Mouse (Mus musculus): ENCODE results near the gene Slc25a30. TPM values are rescaled to one million over a fixed set of nuclear protein-coding genes. Genes with fewer than 3 reads are reported as not detected.

Slc25a30 gene
- polyA plus RNA-seq, 1 experiment: 6.7 TPM

DNA sequence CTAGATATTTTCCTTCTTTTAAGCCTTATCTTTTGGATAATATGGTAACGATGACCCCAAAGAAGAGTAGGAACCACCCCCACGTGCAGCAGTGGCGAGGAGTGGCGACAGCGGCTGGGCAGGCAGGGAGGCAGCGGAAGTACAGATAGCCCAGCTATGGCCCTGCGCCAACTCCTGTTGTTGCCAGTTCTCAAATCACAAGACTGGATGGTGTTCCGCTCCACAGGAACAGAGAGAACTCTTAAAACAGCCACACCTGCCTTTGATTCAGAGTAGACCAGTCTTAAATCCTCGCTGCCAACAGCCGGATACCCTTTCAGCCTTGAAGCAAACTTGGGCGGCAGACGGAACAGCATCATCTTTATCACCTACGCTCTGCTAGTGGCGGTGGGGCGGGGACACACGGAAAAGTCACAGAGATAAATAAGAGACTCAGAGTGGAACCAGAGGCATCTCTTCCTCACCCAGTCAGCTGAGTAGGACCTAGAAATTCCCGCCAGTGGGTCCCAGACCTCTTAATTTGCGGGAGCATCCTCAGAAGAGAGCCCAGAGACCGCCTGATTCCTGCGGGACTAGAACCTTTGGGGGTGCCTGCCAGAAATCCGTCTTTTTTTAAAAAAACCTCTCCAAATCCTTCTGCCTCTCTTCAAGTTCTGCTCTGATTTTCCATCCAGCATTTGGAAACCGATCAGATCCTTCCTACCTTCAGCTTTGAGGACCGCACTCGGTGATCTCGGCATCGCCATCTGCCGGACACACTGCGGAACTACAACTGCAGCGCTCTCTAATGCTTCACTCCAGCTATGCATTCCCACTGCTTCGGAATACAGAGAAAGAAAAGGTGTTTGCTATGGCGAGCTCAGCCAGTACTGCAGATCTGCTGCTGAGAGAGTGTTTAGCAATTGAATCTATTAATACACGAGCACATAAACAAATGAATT, 42.3 kb upstream of the Slc25a30 start:
- H3K27ac ChIP-seq (ENCODE audit: control insufficient read depth, insufficient read depth, low read depth, low read length, poor library complexity): peak overlapping the region; percentile 26
- H3K4me1 ChIP-seq (ENCODE audit: control insufficient read depth, insufficient read depth, low read length): peaks cover 6% of the 10 kb centered on the region; the same call in 1 of the 2 replicates
- 4% methylated on average over 32 of the region's 32 CpGs for WGBS

DNA sequence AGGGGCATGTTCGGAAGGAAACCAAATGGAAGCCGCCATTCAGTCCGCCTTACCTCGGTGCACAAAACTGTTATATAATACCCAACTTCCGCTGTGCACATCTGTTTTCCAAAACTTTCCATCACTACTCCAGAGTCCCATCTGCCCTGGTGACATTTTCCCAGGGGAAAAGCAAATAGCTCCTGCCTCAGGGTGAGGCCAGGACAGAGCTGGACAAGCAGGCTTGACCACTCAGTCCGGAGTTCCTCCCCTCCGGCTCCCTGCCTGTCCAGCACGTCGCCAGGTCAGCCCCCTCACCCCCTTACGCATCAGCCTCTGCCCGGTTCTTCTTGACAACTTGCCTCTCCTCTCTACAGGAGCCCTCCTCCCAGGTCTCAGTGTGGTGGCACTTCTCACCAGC, 41.4 kb upstream of the Slc25a30 start:
- WGBS: 77% methylated on average over 11 of the region's 11 CpGs
- TF ChIP-seq CTCF (IDR thresholded peaks at IDR 0.05; ENCODE audit: control insufficient read depth, insufficient read depth, low read length) (no peak), POLR2A (IDR thresholded peaks at IDR 0.05; ENCODE audit: borderline replicate concordance, control insufficient read depth, low read depth, low read length) (no peak)
- H3K4me3 ChIP-seq (replicated peaks; ENCODE audit: control insufficient read depth, low read depth, low read length): no peak overlapping the region

More for the DNA sequence above, 42.3 kb upstream of the Slc25a30 start:
- TF ChIP-seq CTCF (IDR thresholded peaks at IDR 0.05; ENCODE audit: control insufficient read depth, insufficient read depth, low read length) (peak; percentile 94), POLR2A (IDR thresholded peaks at IDR 0.05; ENCODE audit: borderline replicate concordance, control insufficient read depth, low read depth, low read length) (0 out of 2 replicates have a peak, but pooled peaks have one; percentile 21)
- H3K4me3 ChIP-seq (replicated peaks; ENCODE audit: control insufficient read depth, low read depth, low read length): peak overlapping the region; percentile 23

DNA sequence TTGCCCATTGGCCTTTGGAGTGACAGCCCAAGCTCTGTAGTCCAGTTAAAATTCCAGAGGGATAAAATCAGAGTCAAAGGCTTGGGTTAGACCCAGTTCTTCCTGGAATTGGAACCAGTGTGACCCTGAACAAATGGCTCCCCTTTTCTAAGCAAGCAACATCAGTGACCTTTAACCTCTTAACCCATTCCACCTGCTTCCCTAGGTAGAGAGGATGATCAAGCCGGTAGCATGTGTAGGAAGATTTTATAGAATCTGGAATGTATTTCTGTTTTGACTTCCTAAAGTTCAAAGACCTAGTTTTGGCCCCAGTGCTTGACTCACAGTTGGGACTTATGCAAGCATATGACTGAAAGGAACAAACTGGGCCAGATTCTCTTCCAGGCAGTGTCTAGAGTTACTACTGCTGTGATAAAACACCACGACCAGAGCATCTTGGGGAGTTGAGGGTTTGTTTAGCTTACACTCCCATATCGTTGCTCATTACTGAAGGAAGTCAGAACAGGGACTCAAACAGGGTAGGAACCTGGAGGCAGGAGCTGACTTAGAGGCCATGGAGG, 40.1 kb upstream of the Slc25a30 start:
- peaks cover under 1% of the 10 kb centered on the region; the same call in 1 of the 2 replicates for H3K4me1 ChIP-seq (ENCODE audit: control insufficient read depth, insufficient read depth, low read length)
- no peak overlapping the region for H3K4me3 ChIP-seq (replicated peaks; ENCODE audit: control insufficient read depth, low read depth, low read length)
- H3K27ac ChIP-seq (ENCODE audit: control insufficient read depth, insufficient read depth, low read depth, low read length, poor library complexity): no peak overlapping the region
- TF ChIP-seq POLR2A (IDR thresholded peaks at IDR 0.05; ENCODE audit: borderline replicate concordance, control insufficient read depth, low read depth, low read length) (no peak), CTCF (IDR thresholded peaks at IDR 0.05; ENCODE audit: control insufficient read depth, insufficient read depth, low read length) (no peak)
- WGBS: 55% methylated on average over 3 of the region's 3 CpGs

More for the DNA sequence above, 41.4 kb upstream of the Slc25a30 start:
- no peak overlapping the region for H3K27ac ChIP-seq (ENCODE audit: control insufficient read depth, insufficient read depth, low read depth, low read length, poor library complexity)
- peaks cover 3% of the 10 kb centered on the region; the same call in 1 of the 2 replicates for H3K4me1 ChIP-seq (ENCODE audit: control insufficient read depth, insufficient read depth, low read length)

DNA sequence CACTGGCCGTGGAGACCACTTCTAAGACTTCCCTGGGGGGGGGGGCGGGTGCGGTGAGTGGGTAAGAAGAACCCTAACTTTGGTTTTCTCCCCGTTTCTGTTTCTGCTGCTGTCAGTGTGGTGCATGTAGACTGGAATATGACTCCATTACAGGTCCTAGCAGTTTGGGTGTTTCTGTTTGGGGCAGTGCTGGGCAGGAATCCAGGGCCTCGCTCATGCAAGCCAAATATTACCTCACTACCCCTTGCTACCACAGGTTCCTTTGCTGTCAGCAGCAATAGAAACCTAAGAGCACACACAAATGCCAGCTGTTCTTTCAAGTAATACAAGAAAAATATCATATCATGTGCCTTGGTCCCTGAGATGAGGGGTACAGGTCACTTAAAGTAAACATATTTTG, 33.2 kb upstream of the Slc25a30 start:
- Histone ChIP-seq H3K27ac (ENCODE audit: control insufficient read depth, insufficient read depth, low read depth, low read length, poor library complexity) (no peak overlapping the region), H3K4me1 (ENCODE audit: control insufficient read depth, insufficient read depth, low read length) (no peaks in the 10 kb centered on the region; the same call in 1 of the 2 replicates), H3K4me3 (replicated peaks; ENCODE audit: control insufficient read depth, low read depth, low read length) (no peak overlapping the region)
- WGBS: 42% methylated on average over 5 of the region's 5 CpGs
- TF ChIP-seq POLR2A (IDR thresholded peaks at IDR 0.05; ENCODE audit: borderline replicate concordance, control insufficient read depth, low read depth, low read length) (no peak), CTCF (IDR thresholded peaks at IDR 0.05; ENCODE audit: control insufficient read depth, insufficient read depth, low read length) (no peak)

DNA sequence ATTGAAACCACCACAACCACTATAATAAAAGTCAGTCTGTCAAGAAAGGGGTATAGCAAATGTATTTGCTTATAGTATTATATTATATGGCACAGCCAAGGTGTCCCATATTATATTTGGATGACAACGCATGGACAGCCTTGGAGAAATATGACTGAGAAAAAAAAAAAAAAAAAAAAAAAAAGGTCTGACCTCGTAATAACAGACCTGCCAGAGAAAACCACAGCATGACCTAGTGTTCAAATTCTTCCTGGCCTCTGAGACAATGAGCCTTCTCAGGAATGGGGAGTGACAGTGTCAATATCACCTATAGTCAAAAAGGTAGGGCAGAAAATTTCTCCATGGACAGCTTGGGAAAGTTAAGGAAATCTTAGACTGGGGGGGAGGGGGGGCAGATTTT, 32.5 kb upstream of the Slc25a30 start:
- Histone ChIP-seq H3K4me3 (replicated peaks; ENCODE audit: control insufficient read depth, low read depth, low read length) (no peak overlapping the region), H3K27ac (ENCODE audit: control insufficient read depth, insufficient read depth, low read depth, low read length, poor library complexity) (no peak overlapping the region), H3K4me1 (ENCODE audit: control insufficient read depth, insufficient read depth, low read length) (no peaks in the 10 kb centered on the region; the same call in 1 of the 2 replicates)
- 34% methylated on average over 2 of the region's 2 CpGs for WGBS
- no peak for TF ChIP-seq POLR2A (IDR thresholded peaks at IDR 0.05; ENCODE audit: borderline replicate concordance, control insufficient read depth, low read depth, low read length)

DNA sequence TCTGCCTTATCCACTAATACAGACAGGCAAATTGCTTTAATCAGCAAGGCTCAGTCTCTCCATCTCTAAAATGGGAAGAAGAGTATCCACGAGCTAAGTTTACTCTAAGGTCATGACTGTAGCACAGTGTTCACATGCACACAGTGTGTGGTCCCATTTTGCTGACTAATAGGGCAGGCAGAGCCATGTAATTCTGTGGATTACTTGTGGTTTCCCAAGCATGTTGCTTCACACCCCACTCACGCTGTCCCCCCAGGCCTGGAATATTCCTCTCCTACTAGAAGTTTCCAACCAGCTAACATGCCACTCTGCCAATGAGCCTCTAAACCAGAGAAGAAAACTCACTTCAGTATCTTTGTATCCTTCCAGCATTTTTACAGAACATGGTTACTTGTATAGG, 31.7 kb upstream of the Slc25a30 start:
- 34% methylated on average over 2 of the region's 2 CpGs for WGBS
- TF ChIP-seq CTCF (IDR thresholded peaks at IDR 0.05; ENCODE audit: control insufficient read depth, insufficient read depth, low read length) (no peak), POLR2A (IDR thresholded peaks at IDR 0.05; ENCODE audit: borderline replicate concordance, control insufficient read depth, low read depth, low read length) (no peak)

DNA sequence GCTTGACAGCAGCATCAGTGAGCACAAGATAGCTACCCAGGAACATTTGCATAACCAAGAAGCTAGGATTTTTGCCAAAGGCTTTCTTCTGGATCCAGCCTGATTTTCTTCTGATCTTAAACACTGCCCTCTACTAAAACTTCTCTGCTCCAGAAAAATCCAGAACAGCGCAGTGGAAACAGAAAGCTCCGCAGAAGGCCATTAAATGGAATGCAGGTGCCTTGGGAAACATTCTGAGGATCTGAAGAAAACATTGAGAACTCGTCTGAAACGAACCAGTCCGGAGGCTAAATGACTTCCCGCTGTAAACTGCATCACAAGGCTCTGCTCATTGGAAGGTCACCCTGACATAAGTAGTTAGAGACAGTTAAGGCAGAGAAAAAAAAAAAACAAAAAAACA, 23.1 kb upstream of the Slc25a30 start:
- H3K4me3 ChIP-seq (replicated peaks; ENCODE audit: control insufficient read depth, low read depth, low read length): no peak overlapping the region
- no peaks in the 10 kb centered on the region for H3K4me1 ChIP-seq (ENCODE audit: control insufficient read depth, insufficient read depth, low read length)
- TF ChIP-seq POLR2A (IDR thresholded peaks at IDR 0.05; ENCODE audit: borderline replicate concordance, control insufficient read depth, low read depth, low read length): no peak
- no peak for TF ChIP-seq CTCF (IDR thresholded peaks at IDR 0.05; ENCODE audit: control insufficient read depth, insufficient read depth, low read length)
- WGBS: 88% methylated on average over 6 of the region's 6 CpGs
- no peak overlapping the region for H3K27ac ChIP-seq (ENCODE audit: control insufficient read depth, insufficient read depth, low read depth, low read length, poor library complexity)

More for the DNA sequence above, 31.7 kb upstream of the Slc25a30 start:
- Histone ChIP-seq H3K4me1 (ENCODE audit: control insufficient read depth, insufficient read depth, low read length) (no peaks in the 10 kb centered on the region; the same call in 1 of the 2 replicates), H3K27ac (ENCODE audit: control insufficient read depth, insufficient read depth, low read depth, low read length, poor library complexity) (no peak overlapping the region), H3K4me3 (replicated peaks; ENCODE audit: control insufficient read depth, low read depth, low read length) (no peak overlapping the region)

DNA sequence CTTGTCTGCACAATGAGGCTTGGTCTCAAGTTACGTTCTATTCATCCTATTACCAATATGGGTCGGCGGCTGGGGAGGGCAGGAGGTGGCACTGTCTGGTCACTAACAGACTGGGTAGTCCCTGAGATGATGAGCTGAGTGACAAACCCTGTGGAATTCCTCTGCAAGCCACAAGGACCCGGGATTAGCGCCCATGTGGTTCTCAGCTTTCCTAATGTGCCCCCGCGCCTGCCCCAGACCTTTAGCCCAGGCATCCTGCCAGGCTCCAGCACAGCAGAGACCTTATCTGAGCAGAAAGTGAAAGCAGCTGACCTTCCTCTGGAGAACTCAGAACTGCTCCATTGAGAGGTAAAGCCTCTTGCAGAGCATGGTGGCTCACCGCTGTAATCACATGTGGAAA, 21.0 kb upstream of the Slc25a30 start:
- no peak overlapping the region for H3K27ac ChIP-seq (ENCODE audit: control insufficient read depth, insufficient read depth, low read depth, low read length, poor library complexity)
- 45% methylated on average over 8 of the region's 8 CpGs for WGBS
- H3K4me3 ChIP-seq (replicated peaks; ENCODE audit: control insufficient read depth, low read depth, low read length): no peak overlapping the region
- no peak for TF ChIP-seq CTCF (IDR thresholded peaks at IDR 0.05; ENCODE audit: control insufficient read depth, insufficient read depth, low read length)
- no peak for TF ChIP-seq POLR2A (IDR thresholded peaks at IDR 0.05; ENCODE audit: borderline replicate concordance, control insufficient read depth, low read depth, low read length)
- H3K4me1 ChIP-seq (ENCODE audit: control insufficient read depth, insufficient read depth, low read length): no peaks in the 10 kb centered on the region
